Mouse (Mus musculus) embryonic fibroblast, embryonic 13.5 days (primary cell): ENCODE measurements at regions not wholly inside any gene's neighbourhood (a gene's known extent, or its start where the extent isn't known, plus 50 kb on each side); places are given as distances from the start of the nearest gene placed in this dataset.

Experiments used
- CTCF ChIP-seq: IDR thresholded peaks from 2 replicates; pipeline ENCODE4 v1.5.1; 2011; ENCODE audit warnings: mild to moderate bottlenecking, control low read depth, low read length, moderate library complexity, borderline replicate concordance; ENCODE audit not compliant: insufficient read depth
- POLR2A ChIP-seq: IDR thresholded peaks from 2 replicates; pipeline ENCODE4 v1.6.1; 2011; ENCODE audit warnings: low read depth, mild to moderate bottlenecking, control low read depth, low read length, moderate library complexity

DNA sequence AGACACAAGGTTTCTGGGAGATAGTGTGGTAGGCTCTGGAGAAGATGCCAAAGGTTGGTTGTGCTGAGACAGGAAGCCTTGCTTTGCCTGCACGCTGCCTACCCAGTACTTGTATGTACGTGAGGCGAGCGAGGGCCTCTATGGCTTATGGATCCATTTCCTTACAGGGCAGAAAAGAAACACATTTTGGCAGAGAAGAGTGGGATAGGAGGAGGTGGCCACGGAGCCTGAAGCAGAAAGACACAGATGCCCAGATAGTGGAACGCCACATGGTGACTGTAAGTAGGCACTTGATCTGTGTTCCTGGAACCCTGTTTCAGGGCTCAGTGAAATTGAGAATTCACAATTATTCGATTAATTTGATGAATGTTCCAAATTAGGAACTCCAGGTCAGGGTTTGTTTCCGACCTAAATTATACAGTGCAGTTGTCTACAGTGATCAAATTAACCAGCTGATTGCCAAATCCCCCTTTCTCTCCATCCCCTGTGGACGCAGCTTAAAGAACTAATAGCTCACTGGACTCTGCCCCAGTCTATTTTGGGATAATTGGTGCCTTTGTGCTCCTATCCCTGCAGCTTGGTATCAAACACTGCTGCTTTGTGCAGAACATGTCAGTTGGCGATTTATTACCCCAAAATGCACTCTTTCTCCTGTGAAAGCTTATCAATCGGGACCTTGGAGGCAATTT lies 187.6 kb downstream of the Sox2 start:
- no peak for TF ChIP-seq POLR2A
- no peak for TF ChIP-seq CTCF
